11 mouse cellular contexts compared by ENCODE assay signal in genomic region chr5:111057084-111057483, GRCm38 (mm10).
DNase-seq lines count a peak whose midpoint lies in the region; ATAC-seq and TF ChIP-seq lines count a peak whose summit lies in the region.
"Had no signal": no experiment of that assay in that cellular context is flagged by ENCODE, and none has a peak within 500 bp of the region (broad histone marks: within the 10 kb centered on the region; RNA-seq: fewer than 3 reads in every experiment).

No protein-coding gene starts in this region.

- no peak for TF ChIP-seq CTCF in stomach, postnatal 0 days (IDR thresholded peaks at IDR 0.05; ENCODE audit: low read depth)

- H3K36me3 ChIP-seq in heart, embryonic 15.5 days = no peaks in the 10 kb centered on the region
- no peaks in the 10 kb centered on the region for H3K36me3 ChIP-seq in heart, embryonic 11.5 days (ENCODE audit: control insufficient read depth, insufficient read depth, low read length)
- no peaks in the 10 kb centered on the region for H3K36me3 ChIP-seq in forebrain, embryonic 12.5 days (replicated peaks)
- no peaks in the 10 kb centered on the region for H3K36me3 ChIP-seq in stomach, postnatal 0 days (ENCODE audit: control insufficient read depth, insufficient read depth, low read length)
- H3K36me3 ChIP-seq: limb, embryonic 15.5 days; neural tube, embryonic 15.5 days had no signal

- no peaks in the 10 kb centered on the region for H3K9me3 ChIP-seq in heart, embryonic 15.5 days (replicated peaks)
- no peaks in the 10 kb centered on the region for H3K9me3 ChIP-seq in heart, embryonic 11.5 days (replicated peaks; ENCODE audit: control insufficient read depth, low read length)
- H3K9me3 ChIP-seq in forebrain, embryonic 12.5 days = no peaks in the 10 kb centered on the region
- H3K9me3 ChIP-seq in stomach, postnatal 0 days (ENCODE audit: control insufficient read depth, low read length) = no peaks in the 10 kb centered on the region
- H3K9me3 ChIP-seq: limb, embryonic 15.5 days; neural tube, embryonic 15.5 days had no signal

- H3K27ac ChIP-seq in heart, embryonic 15.5 days = no peak overlapping the region
- H3K27ac ChIP-seq in heart, embryonic 11.5 days (ENCODE audit: low read depth, low read length) = no peak overlapping the region
- H3K27ac ChIP-seq in forebrain, embryonic 12.5 days = peak overlapping the region; percentile 71; the same call in 1 of the 2 replicates
- no peak overlapping the region for H3K27ac ChIP-seq in stomach, postnatal 0 days (replicated peaks)
- H3K27ac ChIP-seq: limb, embryonic 15.5 days; neural tube, embryonic 15.5 days had no signal

- H3K9ac ChIP-seq in heart, embryonic 15.5 days = no peak overlapping the region
- H3K9ac ChIP-seq in heart, embryonic 11.5 days (ENCODE audit: low read depth, low read length) = no peak overlapping the region
- 0 out of 2 replicates have a peak overlapping the region, but pooled peaks have one; percentile 27 for H3K9ac ChIP-seq in forebrain, embryonic 12.5 days
- no peak overlapping the region for H3K9ac ChIP-seq in stomach, postnatal 0 days (ENCODE audit: low read length)
- H3K9ac ChIP-seq: limb, embryonic 15.5 days; neural tube, embryonic 15.5 days had no signal

- DNase-seq in CD4-positive, CD25-positive, alpha-beta regulatory T cell, adult 2 months (ENCODE audit: low read depth, low spot score) = peak; percentile 58
- DNase-seq in lung, postnatal 10 days = peak; percentile 38
- DNase-seq in stomach, postnatal 0 days (ENCODE audit: low spot score) = no peak
- DNase-seq in left cerebral cortex, adult 11 months (ENCODE audit: low spot score) = no peak
- DNase-seq in spleen, postnatal 14 days (ENCODE audit: low spot score in 2 of 2) = no peak
- DNase-seq: gastrocnemius, postnatal 10 days had no signal

- peaks cover 47% of the 10 kb centered on the region for H3K27me3 ChIP-seq in heart, embryonic 15.5 days
- peaks cover 55% of the 10 kb centered on the region for H3K27me3 ChIP-seq in heart, embryonic 11.5 days (ENCODE audit: control insufficient read depth, insufficient read depth, low read length)
- H3K27me3 ChIP-seq in forebrain, embryonic 12.5 days = no peaks in the 10 kb centered on the region
- no peaks in the 10 kb centered on the region for H3K27me3 ChIP-seq in stomach, postnatal 0 days (ENCODE audit: control insufficient read depth, insufficient read depth, low read length)
- H3K27me3 ChIP-seq: limb, embryonic 15.5 days; neural tube, embryonic 15.5 days had no signal

- no peak overlapping the region for H3K4me3 ChIP-seq in heart, embryonic 15.5 days
- H3K4me3 ChIP-seq in heart, embryonic 11.5 days (ENCODE audit: low read depth, low read length) = no peak overlapping the region
- H3K4me3 ChIP-seq in forebrain, embryonic 12.5 days (replicated peaks) = no peak overlapping the region
- no peak overlapping the region for H3K4me3 ChIP-seq in stomach, postnatal 0 days (ENCODE audit: low read depth, low read length)
- H3K4me3 ChIP-seq: limb, embryonic 15.5 days; neural tube, embryonic 15.5 days had no signal

- TF ChIP-seq EP300 in stomach, postnatal 0 days (optimal IDR thresholded peaks at IDR 0.05) = no peak

- 49% methylated on average over 7 of the region's 7 CpGs for WGBS in heart, embryonic 15.5 days
- 46% methylated on average over 7 of the region's 7 CpGs for WGBS in heart, embryonic 11.5 days (ENCODE audit: insufficient replicate concordance)
- WGBS in forebrain, embryonic 12.5 days = 53% methylated on average over 7 of the region's 7 CpGs
- 66% methylated on average over 7 of the region's 7 CpGs for WGBS in stomach, postnatal 0 days

- ATAC-seq in heart, embryonic 15.5 days (replicated peaks; ENCODE audit: insufficient number of reproducible peaks, insufficient read depth, low FRiP score, low read depth) = peak; percentile 69; the same call in 1 of the 2 replicates
- ATAC-seq in heart, embryonic 11.5 days (replicated peaks; ENCODE audit: insufficient number of reproducible peaks, low FRiP score, low TSS enrichment) = no peak; the same call in 1 of the 2 replicates
- ATAC-seq in forebrain, embryonic 12.5 days (ENCODE audit: low FRiP score) = peak; percentile 81
- ATAC-seq in stomach, postnatal 0 days (ENCODE audit: low FRiP score, low TSS enrichment) = no peak

- no peak overlapping the region for H3K4me2 ChIP-seq in heart, embryonic 15.5 days
- no peak overlapping the region for H3K4me2 ChIP-seq in heart, embryonic 11.5 days
- H3K4me2 ChIP-seq in forebrain, embryonic 12.5 days = no peak overlapping the region
- no peak overlapping the region for H3K4me2 ChIP-seq in stomach, postnatal 0 days (replicated peaks; ENCODE audit: low read depth)
- H3K4me2 ChIP-seq: limb, embryonic 15.5 days; neural tube, embryonic 15.5 days had no signal

- H3K4me1 ChIP-seq in heart, embryonic 15.5 days (replicated peaks) = peaks cover 33% of the 10 kb centered on the region
- peaks cover 27% of the 10 kb centered on the region for H3K4me1 ChIP-seq in heart, embryonic 11.5 days (ENCODE audit: control insufficient read depth, insufficient read depth, low read length)
- H3K4me1 ChIP-seq in forebrain, embryonic 12.5 days = peaks cover 67% of the 10 kb centered on the region
- no peaks in the 10 kb centered on the region for H3K4me1 ChIP-seq in stomach, postnatal 0 days (replicated peaks; ENCODE audit: control insufficient read depth, insufficient read depth)

Comparison
In these comparisons a context has a peak if more than half of its experiments do, and no peak if none do; other contexts are left out.
1. ATAC-seq: peak in heart, embryonic 15.5 days (single experiment) and forebrain, embryonic 12.5 days (single experiment); none in heart, embryonic 11.5 days (single experiment) and stomach, postnatal 0 days (single experiment).
2. DNase-seq: peak in CD4-positive, CD25-positive, alpha-beta regulatory T cell, adult 2 months (single experiment) and lung, postnatal 10 days (single experiment); none in stomach, postnatal 0 days (single experiment), left cerebral cortex, adult 11 months (single experiment) and spleen, postnatal 14 days (0 of 2).